39 mouse cellular contexts compared by ENCODE assay signal in the genomic region with DNA sequence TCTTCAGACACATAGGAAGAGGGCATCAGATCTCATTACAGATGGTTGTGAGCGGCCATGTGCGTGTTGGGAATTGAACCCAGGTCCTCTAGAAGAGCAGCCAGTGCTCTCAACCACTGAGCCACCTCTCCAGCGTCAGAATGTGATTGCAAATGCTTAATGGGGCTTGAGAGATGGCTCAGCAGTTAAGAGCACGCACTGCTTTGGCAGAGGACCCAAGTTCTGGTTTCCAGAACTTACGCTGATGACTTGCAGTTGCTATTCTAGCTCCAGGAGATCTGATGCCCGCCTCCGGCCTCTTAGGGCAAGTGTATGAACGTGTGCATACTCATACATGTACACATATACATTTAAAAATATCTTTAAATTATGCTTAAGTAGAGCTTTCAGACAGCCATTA. TPM values are rescaled to one million over a fixed set of nuclear protein-coding genes. Genes with fewer than 3 reads are reported as not detected.
"Had no signal": no experiment of that assay in that cellular context is flagged by ENCODE, and none has a peak within 500 bp of the region (broad histone marks: within the 10 kb centered on the region; RNA-seq: fewer than 3 reads in every experiment).

No protein-coding gene starts in this region.

- H3K27ac ChIP-seq: heart, adult 2 months; heart, embryonic 10.5 days; hindbrain, embryonic 10.5 days; hindbrain, embryonic 12.5 days; hindbrain, embryonic 14.5 days; kidney, embryonic 15.5 days; kidney, postnatal 0 days; left cerebral cortex, adult 2 months; limb, embryonic 13.5 days; limb, embryonic 15.5 days; liver, embryonic 12.5 days; liver, embryonic 14.5 days had no signal

- H3K36me3 ChIP-seq: heart, embryonic 10.5 days; heart, embryonic 12.5 days; hindbrain, embryonic 10.5 days; hindbrain, embryonic 12.5 days; kidney, embryonic 15.5 days; limb, embryonic 13.5 days; limb, embryonic 15.5 days; liver, embryonic 12.5 days had no signal

- H3K4me3 ChIP-seq: heart, adult 2 months; heart, embryonic 10.5 days; heart, embryonic 12.5 days; hindbrain, embryonic 10.5 days; hindbrain, embryonic 12.5 days; kidney, embryonic 15.5 days; left cerebral cortex, adult 2 months; limb, embryonic 13.5 days; limb, embryonic 15.5 days; liver, embryonic 12.5 days had no signal

- DNase-seq: gastrocnemius, postnatal 10 days; gastrocnemius, postnatal 36 days; heart, adult 2 months; heart, postnatal 10 days; heart, postnatal 4 days; kidney, adult 11 months; kidney, postnatal 14 days; layer of hippocampus, adult 9-11 months; layer of hippocampus, postnatal 36 days; left cerebral cortex, postnatal 4 days had no signal

RNA-seq across cellular contexts. Expression of a gene that starts 52.0 kb away (rescaled TPM):
- total RNA-seq: gastrocnemius, postnatal 10 days; gastrocnemius, postnatal 36 days; granulocyte monocyte progenitor cell, adult 5-6 weeks; heart, adult 2 months; heart, postnatal 10 days; heart, postnatal 25 days; heart, postnatal 4 days; layer of hippocampus, adult 18-20 months; layer of hippocampus, adult 8-10 months; layer of hippocampus, postnatal 14 days; layer of hippocampus, postnatal 36 days; left cerebral cortex, adult 2 months; left cerebral cortex, postnatal 14 days; left cerebral cortex, postnatal 4 days; liver, adult 2 months had no signal
- polyA plus RNA-seq: frontal cortex, adult 2 months; heart, adult 2 months; heart, embryonic 10.5 days; heart, embryonic 12.5 days; heart, embryonic 14.5 days; heart, embryonic 16.5 days; hindbrain, embryonic 10.5 days; hindbrain, embryonic 12.5 days; hindbrain, embryonic 14.5 days; hindbrain, embryonic 16.5 days; inflammation-experienced regulatory T-cells, adult 6 months; intestine, embryonic 16.5 days; kidney, adult 2 months; kidney, embryonic 15.5 days; kidney, postnatal 0 days; large intestine, adult 2 months; limb, embryonic 11.5 days; limb, embryonic 13.5 days; limb, embryonic 15.5 days; liver, adult 2 months; liver, embryonic 12.5 days; liver, embryonic 14.5 days; liver, embryonic 16.5 days had no signal
